Mouse (Mus musculus): ENCODE results near the gene Ccdc92. TPM values are rescaled to one million over a fixed set of nuclear protein-coding genes. Genes with fewer than 3 reads are reported as not detected.

Gene Ccdc92
- polyA plus RNA-seq, 1 experiment from 2014 or later, result 14.7 TPM

DNA sequence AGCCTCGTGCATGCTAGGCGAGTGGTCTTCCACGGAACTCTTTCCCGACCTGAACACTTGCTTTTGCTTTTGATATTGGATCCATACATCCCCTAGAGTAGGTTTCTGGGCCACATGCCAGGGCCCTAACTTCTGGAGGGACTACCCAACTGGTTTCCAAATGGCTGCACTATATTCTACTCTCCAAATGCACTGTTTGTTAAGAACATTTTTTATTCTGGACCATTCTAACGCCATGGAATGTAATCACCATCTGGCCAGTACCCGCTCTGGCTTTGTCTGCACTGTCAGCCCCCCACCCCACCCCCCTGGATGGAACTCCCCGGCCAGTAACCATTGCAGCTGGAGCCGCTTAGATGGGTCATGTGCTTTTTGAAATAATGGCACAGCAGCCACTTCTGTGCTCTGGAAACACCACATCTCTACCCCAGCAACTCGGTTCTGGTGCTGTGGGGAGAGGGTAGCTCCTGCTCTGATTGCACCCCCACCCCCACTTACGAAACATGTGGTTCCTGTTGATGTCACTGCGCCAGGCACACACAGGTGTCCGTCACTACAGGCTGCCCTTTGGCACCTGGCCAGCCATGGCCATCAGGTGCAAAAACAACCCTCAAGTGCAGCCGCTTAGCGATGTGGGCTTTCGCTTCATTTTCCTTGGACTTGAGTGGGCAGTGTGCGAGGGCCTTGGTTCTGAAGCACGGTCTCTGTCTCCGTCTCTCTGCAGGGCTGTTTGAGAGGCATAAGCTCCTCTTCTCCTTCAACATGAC is 39.9 kb downstream of the Ccdc92 start:
- no peak for ATAC-seq (ENCODE audit: low FRiP score)
- Histone ChIP-seq H3K4me3 (ENCODE audit: low read depth, low read length) (no peak overlapping the region), H3K27me3 (ENCODE audit: control insufficient read depth, insufficient read depth, low read length) (no peaks in the 10 kb centered on the region), H3K4me2 (replicated peaks; ENCODE audit: low read depth, low read length) (no peak overlapping the region), H3K4me1 (replicated peaks; ENCODE audit: control insufficient read depth, insufficient read depth, low read length) (no peaks in the 10 kb centered on the region), H3K9ac (ENCODE audit: low read depth, low read length) (no peak overlapping the region), H3K27ac (ENCODE audit: low read depth, low read length) (no peak overlapping the region), H3K9me3 (ENCODE audit: control insufficient read depth, low read length) (no peaks in the 10 kb centered on the region), H3K36me3 (ENCODE audit: control insufficient read depth, insufficient read depth, low read length) (no peaks in the 10 kb centered on the region)
- DNase-seq (ENCODE audit: low spot score), result no peak
- WGBS, result 87% methylated on average over 18 of the region's 18 CpGs

DNA sequence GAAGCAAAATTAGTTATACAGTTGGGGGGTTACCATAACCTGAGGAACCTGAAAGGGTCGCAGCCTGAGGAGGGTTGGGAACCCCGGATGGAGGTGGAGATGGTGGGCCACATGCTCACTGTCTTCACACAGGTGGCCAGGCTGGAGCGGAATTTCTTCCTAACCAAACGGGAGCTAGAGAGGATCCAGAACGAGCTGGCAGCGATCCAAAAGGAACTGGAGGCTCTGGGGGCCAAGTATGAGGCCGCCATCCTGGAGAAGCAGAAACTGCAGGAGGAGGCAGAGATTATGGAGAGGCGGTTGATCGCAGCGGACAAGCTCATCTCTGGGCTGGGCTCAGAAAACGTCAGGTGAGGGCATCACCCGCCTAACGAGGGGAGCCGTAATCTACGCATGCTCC is 45.2 kb downstream of the Ccdc92 start:
- ATAC-seq (ENCODE audit: low FRiP score), result no peak
- no peak overlapping the region for H3K27ac ChIP-seq (ENCODE audit: low read depth, low read length)
- H3K4me1 ChIP-seq (replicated peaks; ENCODE audit: control insufficient read depth, insufficient read depth, low read length), result no peaks in the 10 kb centered on the region
- no peaks in the 10 kb centered on the region for H3K9me3 ChIP-seq (ENCODE audit: control insufficient read depth, low read length)
- H3K4me3 ChIP-seq (ENCODE audit: low read depth, low read length), result no peak overlapping the region
- WGBS, result 92% methylated on average over 15 of the region's 15 CpGs
- no peaks in the 10 kb centered on the region for H3K36me3 ChIP-seq (ENCODE audit: control insufficient read depth, insufficient read depth, low read length)
- no peak overlapping the region for H3K9ac ChIP-seq (ENCODE audit: low read depth, low read length)
- no peak overlapping the region for H3K4me2 ChIP-seq (replicated peaks; ENCODE audit: low read depth, low read length)
- no peaks in the 10 kb centered on the region for H3K27me3 ChIP-seq (ENCODE audit: control insufficient read depth, insufficient read depth, low read length)
- no peak for DNase-seq (ENCODE audit: low spot score)

DNA sequence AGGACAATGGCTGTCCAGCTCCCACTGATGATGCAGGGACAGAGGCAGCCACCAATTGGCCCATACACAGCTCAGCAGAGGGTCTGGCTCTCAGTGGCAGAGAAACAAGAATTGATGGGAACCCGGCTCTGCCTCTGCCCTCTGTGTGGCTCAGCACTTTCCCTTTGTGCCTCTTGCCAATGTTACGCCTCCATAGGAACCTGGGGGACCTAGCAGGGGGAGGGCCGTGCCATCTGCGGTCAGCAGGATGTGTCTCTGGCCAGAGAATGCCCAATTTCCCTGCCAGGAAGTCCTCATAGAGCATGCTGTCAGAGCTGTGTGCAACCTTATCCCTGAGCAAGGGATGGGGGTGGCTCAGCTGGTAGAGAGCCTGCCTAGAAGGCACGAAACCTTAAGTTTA is 47.4 kb downstream of the Ccdc92 start:
- Histone ChIP-seq H3K4me1 (replicated peaks; ENCODE audit: control insufficient read depth, insufficient read depth, low read length) (no peaks in the 10 kb centered on the region), H3K9ac (ENCODE audit: low read depth, low read length) (no peak overlapping the region), H3K27ac (ENCODE audit: low read depth, low read length) (no peak overlapping the region), H3K9me3 (ENCODE audit: control insufficient read depth, low read length) (no peaks in the 10 kb centered on the region), H3K27me3 (ENCODE audit: control insufficient read depth, insufficient read depth, low read length) (no peaks in the 10 kb centered on the region), H3K4me3 (ENCODE audit: low read depth, low read length) (no peak overlapping the region), H3K4me2 (replicated peaks; ENCODE audit: low read depth, low read length) (no peak overlapping the region), H3K36me3 (ENCODE audit: control insufficient read depth, insufficient read depth, low read length) (no peaks in the 10 kb centered on the region)
- ATAC-seq (ENCODE audit: low FRiP score) (no peak), DNase-seq (ENCODE audit: low spot score) (no peak)
- WGBS, result 81% methylated on average over 5 of the region's 5 CpGs

DNA sequence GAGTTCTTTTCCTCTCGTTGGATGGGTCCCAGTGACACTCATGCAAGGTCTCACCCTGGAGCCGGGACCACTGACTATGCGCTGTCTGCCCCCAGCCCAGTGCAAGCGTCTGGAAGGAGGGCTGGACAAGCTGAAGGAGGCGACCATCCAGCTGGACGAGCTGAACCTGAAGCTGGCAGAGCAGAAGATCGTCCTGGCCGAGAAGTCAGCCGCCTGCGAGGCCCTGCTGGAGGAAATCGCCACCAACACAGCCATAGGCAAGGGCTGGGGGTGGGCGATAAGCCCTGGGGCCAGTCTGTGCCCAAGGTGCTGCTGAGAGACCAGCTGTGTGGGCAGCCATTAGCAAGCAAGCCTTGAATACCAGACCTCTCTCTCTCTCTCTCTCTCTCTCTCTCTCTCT is 49.8 kb downstream of the Ccdc92 start:
- Histone ChIP-seq H3K4me1 (replicated peaks; ENCODE audit: control insufficient read depth, insufficient read depth, low read length) (no peaks in the 10 kb centered on the region), H3K27ac (ENCODE audit: low read depth, low read length) (no peak overlapping the region), H3K4me3 (ENCODE audit: low read depth, low read length) (no peak overlapping the region), H3K9ac (ENCODE audit: low read depth, low read length) (no peak overlapping the region), H3K9me3 (ENCODE audit: control insufficient read depth, low read length) (no peaks in the 10 kb centered on the region), H3K27me3 (ENCODE audit: control insufficient read depth, insufficient read depth, low read length) (no peaks in the 10 kb centered on the region), H3K4me2 (replicated peaks; ENCODE audit: low read depth, low read length) (no peak overlapping the region), H3K36me3 (ENCODE audit: control insufficient read depth, insufficient read depth, low read length) (no peaks in the 10 kb centered on the region)
- 82% methylated on average over 12 of the region's 12 CpGs for WGBS
- ATAC-seq (ENCODE audit: low FRiP score) (no peak), DNase-seq (ENCODE audit: low spot score) (no peak)

DNA sequence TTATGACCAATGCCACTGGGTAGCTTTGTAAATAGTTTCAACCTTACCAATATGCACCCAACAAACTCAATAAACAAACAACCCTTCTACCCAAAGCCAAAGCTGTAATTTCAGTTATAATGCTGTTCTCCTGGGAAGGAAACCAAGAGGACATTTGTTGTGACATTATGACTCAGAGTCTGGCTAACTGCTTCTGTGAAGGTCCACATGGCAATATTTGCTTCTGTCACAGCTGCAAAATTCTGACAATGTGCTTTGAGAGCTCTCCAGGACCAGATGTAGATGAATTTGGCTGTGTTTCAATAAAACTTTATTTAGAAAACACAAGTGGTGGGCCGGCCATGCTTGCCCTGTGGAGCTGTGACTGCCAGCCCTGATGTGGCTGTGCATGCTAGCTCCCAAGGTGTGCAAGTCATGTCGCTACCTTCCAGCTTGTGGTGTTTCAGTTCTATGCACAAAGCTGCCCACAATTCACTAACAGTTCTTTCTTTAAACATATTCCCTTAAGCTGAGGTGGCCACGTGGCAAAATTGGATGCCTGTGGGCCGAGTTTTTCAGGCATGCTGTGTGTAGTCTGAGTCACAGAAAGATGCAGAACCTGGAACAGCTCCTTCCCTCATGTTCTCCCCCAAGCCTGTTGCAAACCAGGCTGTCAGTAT is 52.4 kb downstream of the Ccdc92 start:
- no peak for ATAC-seq (ENCODE audit: low FRiP score)
- H3K27ac ChIP-seq (ENCODE audit: low read depth, low read length), result no peak overlapping the region
- no peak overlapping the region for H3K4me2 ChIP-seq (replicated peaks; ENCODE audit: low read depth, low read length)
- H3K9ac ChIP-seq (ENCODE audit: low read depth, low read length), result no peak overlapping the region
- no peaks in the 10 kb centered on the region for H3K27me3 ChIP-seq (ENCODE audit: control insufficient read depth, insufficient read depth, low read length)
- H3K36me3 ChIP-seq (ENCODE audit: control insufficient read depth, insufficient read depth, low read length), result no peaks in the 10 kb centered on the region
- H3K4me1 ChIP-seq (replicated peaks; ENCODE audit: control insufficient read depth, insufficient read depth, low read length), result no peaks in the 10 kb centered on the region
- no peaks in the 10 kb centered on the region for H3K9me3 ChIP-seq (ENCODE audit: control insufficient read depth, low read length)
- whole genome bisulfite sequencing, result 93% methylated on average over 4 of the region's 4 CpGs
- no peak overlapping the region for H3K4me3 ChIP-seq (ENCODE audit: low read depth, low read length)
- no peak for DNase-seq (ENCODE audit: low spot score)

DNA sequence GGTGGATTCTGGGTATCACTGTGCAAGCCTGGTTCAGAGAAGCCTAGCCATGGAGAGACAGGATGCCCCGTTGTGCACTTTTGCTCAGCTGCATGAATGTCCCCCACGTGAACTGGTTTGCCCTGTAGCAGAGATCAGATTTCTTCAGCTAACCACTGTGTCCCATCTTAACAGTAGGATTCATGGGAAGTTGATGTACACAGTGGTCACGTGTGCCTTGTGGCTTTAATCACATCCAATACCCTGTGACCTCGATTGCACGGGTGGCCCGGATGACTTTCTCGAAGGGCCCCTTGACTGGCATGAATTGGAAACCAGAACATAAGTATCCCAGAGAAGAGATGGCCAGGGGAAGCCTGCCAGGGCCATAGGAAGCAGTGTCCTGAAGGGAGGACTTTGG is 70.1 kb downstream of the Ccdc92 start:
- DNase-seq (ENCODE audit: low spot score) (no peak), ATAC-seq (ENCODE audit: low FRiP score) (no peak)
- no peaks in the 10 kb centered on the region for H3K4me1 ChIP-seq (replicated peaks; ENCODE audit: control insufficient read depth, insufficient read depth, low read length)
- 85% methylated on average over 7 of the region's 7 CpGs for WGBS
- no peak overlapping the region for H3K27ac ChIP-seq (ENCODE audit: low read depth, low read length)
- H3K36me3 ChIP-seq (ENCODE audit: control insufficient read depth, insufficient read depth, low read length), result no peaks in the 10 kb centered on the region
- no peaks in the 10 kb centered on the region for H3K27me3 ChIP-seq (ENCODE audit: control insufficient read depth, insufficient read depth, low read length)
- H3K9me3 ChIP-seq (ENCODE audit: control insufficient read depth, low read length), result no peaks in the 10 kb centered on the region
- no peak overlapping the region for H3K4me2 ChIP-seq (replicated peaks; ENCODE audit: low read depth, low read length)
- no peak overlapping the region for H3K4me3 ChIP-seq (ENCODE audit: low read depth, low read length)
- H3K9ac ChIP-seq (ENCODE audit: low read depth, low read length), result no peak overlapping the region

DNA sequence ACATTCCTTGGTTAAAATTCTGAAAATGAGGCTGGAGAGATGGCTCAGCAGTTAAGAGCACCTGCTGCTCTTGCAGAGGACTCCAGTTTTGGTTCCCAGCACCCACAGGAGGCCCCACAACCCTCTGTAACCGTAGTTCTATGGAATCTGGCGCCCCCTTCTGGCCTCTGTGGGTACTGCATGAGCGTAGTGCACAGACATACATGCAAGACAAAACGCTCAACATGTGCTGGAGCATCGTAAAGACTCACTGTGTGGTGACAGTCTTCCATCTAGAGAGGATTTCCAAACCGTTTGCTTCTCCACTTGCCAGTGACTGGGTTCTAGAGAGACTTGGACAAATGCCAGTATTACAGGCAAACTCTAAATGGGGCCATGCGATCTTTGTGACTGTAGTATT is 76.6 kb downstream of the Ccdc92 start:
- no peak for ATAC-seq (ENCODE audit: low FRiP score)
- no peaks in the 10 kb centered on the region for H3K4me1 ChIP-seq (replicated peaks; ENCODE audit: control insufficient read depth, insufficient read depth, low read length)
- 89% methylated on average over 7 of the region's 7 CpGs for WGBS

More for the DNA sequence above, 76.6 kb downstream of the Ccdc92 start:
- Histone ChIP-seq H3K9ac (ENCODE audit: low read depth, low read length) (no peak overlapping the region), H3K36me3 (ENCODE audit: control insufficient read depth, insufficient read depth, low read length) (no peaks in the 10 kb centered on the region), H3K27ac (ENCODE audit: low read depth, low read length) (no peak overlapping the region), H3K4me3 (ENCODE audit: low read depth, low read length) (no peak overlapping the region), H3K27me3 (ENCODE audit: control insufficient read depth, insufficient read depth, low read length) (no peaks in the 10 kb centered on the region), H3K9me3 (ENCODE audit: control insufficient read depth, low read length) (no peaks in the 10 kb centered on the region), H3K4me2 (replicated peaks; ENCODE audit: low read depth, low read length) (no peak overlapping the region)
- DNase-seq (ENCODE audit: low spot score), result no peak
